Mouse (Mus musculus) spleen, adult 2 months (tissue): ENCODE measurements around the gene Gnai3.

Experiments used
- CTCF ChIP-seq: fragments of 200-500 bp; IDR thresholded peaks from 2 replicates; pipeline ENCODE4 v1.5.1; 2011; ENCODE audit warnings: mild to moderate bottlenecking, inconsistent platforms; ENCODE audit not compliant: insufficient read depth, insufficient read length, insufficient replicate concordance; ENCODE audit errors: extremely low read depth
- POLR2A ChIP-seq: fragments of 200-500 bp; IDR thresholded peaks from 2 replicates; pipeline ENCODE4 v1.6.1; 2011; ENCODE audit warnings: low read depth, low read length, inconsistent platforms

- no peak for TF ChIP-seq POLR2A
- TF ChIP-seq CTCF: no peak
Measured at GRCm38 (mm10) chr3:108186098-108187047, 40.4 kb upstream of the Gnai3 start, which contains the start of gene Amigo1.
